Mouse (Mus musculus) heart, postnatal 14 days (tissue): ENCODE results near the gene Pkd1l1. TPM values are rescaled to one million over a fixed set of nuclear protein-coding genes. Genes with fewer than 3 reads are reported as not detected.

Experiments used
- DNase-seq, 2 experiments: peaks; one replicate each; pipeline ENCODE4 v3.0.0; 2021 to 2022
- intact Hi-C: fragments of 180-260 bp; cut with DNase I; formaldehyde crosslinking; loops from one replicate; pipeline ENCODE4 v1.15.1; 2025
- total RNA-seq, 2 experiments: library from RNA; stranded (reverse); gene quantifications; 2 replicates each; pipeline ENCODE4 v1.2.3; 2021

Pkd1l1 gene
- total RNA-seq, 2 experiments from 2014 or later: 0.05 TPM

GRCm38 (mm10) chr11:8948871-8949270 is 24.2 kb downstream of the Pkd1l1 start:
- no peak for DNase-seq
- intact Hi-C loops: no loop called here

- no peak for DNase-seq
- intact Hi-C loops: no loop called here
Observed at GRCm38 (mm10) chr11:8944114-8944513, 29.0 kb downstream of the Pkd1l1 start.

GRCm38 (mm10) chr11:8942446-8942845 is 30.6 kb downstream of the Pkd1l1 start:
- no peak for DNase-seq
- intact Hi-C loops: no loop called here

GRCm38 (mm10) chr11:8936431-8937110 is 36.5 kb downstream of the Pkd1l1 start:
- intact Hi-C loops: no loop called here
- DNase-seq: no peak

- intact Hi-C loops: no loop called here
- no peak for DNase-seq
Observed at GRCm38 (mm10) chr11:8916081-8916671, 56.9 kb downstream of the Pkd1l1 start.

- no peak for DNase-seq
- intact Hi-C loops: no loop called here
Observed at GRCm38 (mm10) chr11:8882793-8883192, 90.3 kb downstream of the Pkd1l1 start.

GRCm38 (mm10) chr11:8881521-8881920 is 91.5 kb downstream of the Pkd1l1 start:
- intact Hi-C loops: no loop called here
- no peak for DNase-seq

- intact Hi-C loops: no loop called here
Observed at GRCm38 (mm10) chr11:8870115-8870514, 103.0 kb downstream of the Pkd1l1 start.

GRCm38 (mm10) chr11:8866021-8866420 is 107.0 kb downstream of the Pkd1l1 start:
- no peak for DNase-seq
- intact Hi-C loops: no loop called here

More at GRCm38 (mm10) chr11:8870115-8870514, 103.0 kb downstream of the Pkd1l1 start:
- no peak for DNase-seq

- intact Hi-C loops: loop anchor here (5.0 kb wide), 3 partner anchors 88 to 442 kb away; no protein-coding TSS in a partner anchor
- DNase-seq: no peak
Observed at GRCm38 (mm10) chr11:8863955-8864675, 109.0 kb downstream of the Pkd1l1 start.

GRCm38 (mm10) chr11:8862426-8862825 is 110.6 kb downstream of the Pkd1l1 start:
- intact Hi-C loops: loop anchor here (5.0 kb wide), 3 partner anchors 90 to 440 kb away; no protein-coding TSS in a partner anchor
- no peak for DNase-seq

GRCm38 (mm10) chr11:8861978-8862377 is 111.1 kb downstream of the Pkd1l1 start:
- intact Hi-C loops: loop anchor here (2.0 to 5.0 kb wide), 4 partner anchors 90 to 440 kb away; no protein-coding TSS in a partner anchor
- DNase-seq: no peak

- peak; percentile 11 to 33 for DNase-seq
- intact Hi-C loops: loop anchor here (2.0 to 5.0 kb wide), 4 partner anchors 91 to 439 kb away; no protein-coding TSS in a partner anchor
Observed at GRCm38 (mm10) chr11:8860878-8861277, 112.2 kb downstream of the Pkd1l1 start.

- intact Hi-C loops: loop anchor here (2.0 to 10.0 kb wide), 5 partner anchors 92 to 438 kb away; no protein-coding TSS in a partner anchor
- peak; percentile 78 to 87 for DNase-seq
Observed at GRCm38 (mm10) chr11:8859868-8860267, 113.2 kb downstream of the Pkd1l1 start.

GRCm38 (mm10) chr11:8859041-8859440 is 114.0 kb downstream of the Pkd1l1 start:
- intact Hi-C loops: loop anchor here (10.0 kb wide), 1 partner anchor 184 kb away; no protein-coding TSS in a partner anchor
- DNase-seq: no peak

GRCm38 (mm10) chr11:8856125-8856524 is 116.9 kb downstream of the Pkd1l1 start:
- intact Hi-C loops: loop anchor here (10.0 kb wide), 1 partner anchor 181 kb away; no protein-coding TSS in a partner anchor
- DNase-seq: no peak

- no peak for DNase-seq
- intact Hi-C loops: no loop called here
Observed at GRCm38 (mm10) chr11:8848049-8848448, 125.0 kb downstream of the Pkd1l1 start.

- no peak for DNase-seq
- intact Hi-C loops: no loop called here
Observed at GRCm38 (mm10) chr11:8847627-8848026, 125.4 kb downstream of the Pkd1l1 start.

GRCm38 (mm10) chr11:8836176-8836575 is 136.9 kb downstream of the Pkd1l1 start:
- intact Hi-C loops: no loop called here
- no peak for DNase-seq

GRCm38 (mm10) chr11:8834121-8834520 is 138.9 kb downstream of the Pkd1l1 start:
- intact Hi-C loops: no loop called here
- DNase-seq: no peak

- intact Hi-C loops: no loop called here
- DNase-seq: no peak
Observed at GRCm38 (mm10) chr11:8830551-8830950, 142.5 kb downstream of the Pkd1l1 start.
